Comparison of ENCODE assay signal across 21 mouse cellular contexts in genomic region chr3:148917837-148918236, GRCm38 (mm10).
DNase-seq lines count a peak whose midpoint lies in the region; ATAC-seq and TF ChIP-seq lines count a peak whose summit lies in the region.
"Had no signal": no experiment of that assay in that cellular context is flagged by ENCODE, and none has a peak within 500 bp of the region (broad histone marks: within the 10 kb centered on the region; RNA-seq: fewer than 3 reads in every experiment).

No protein-coding gene starts in this region.

- no peak overlapping the region for H3K9ac ChIP-seq in liver, embryonic 11.5 days (ENCODE audit: low read depth, low read length)
- H3K9ac ChIP-seq: embryonic facial prominence, embryonic 13.5 days; forebrain, embryonic 15.5 days; limb, embryonic 13.5 days; midbrain, embryonic 12.5 days; neural tube, embryonic 13.5 days had no signal

- H3K4me3 ChIP-seq in gastrocnemius, adult 2 months, result no peak overlapping the region
- H3K4me3 ChIP-seq in liver, embryonic 11.5 days (ENCODE audit: low read depth, low read length), result no peak overlapping the region
- H3K4me3 ChIP-seq: embryonic facial prominence, embryonic 13.5 days; forebrain, embryonic 15.5 days; left cerebral cortex, adult 2 months; limb, embryonic 13.5 days; midbrain, embryonic 12.5 days; neural tube, embryonic 13.5 days had no signal

- no peak overlapping the region for H3K4me2 ChIP-seq in liver, embryonic 11.5 days
- H3K4me2 ChIP-seq: embryonic facial prominence, embryonic 13.5 days; forebrain, embryonic 15.5 days; limb, embryonic 13.5 days; midbrain, embryonic 12.5 days; neural tube, embryonic 13.5 days had no signal

- no peak for DNase-seq in gastrocnemius, adult 2 months
- no peak for DNase-seq in gastrocnemius, postnatal 14 days
- DNase-seq in liver, embryonic 11.5 days (ENCODE audit: low spot score), result peak; percentile 26
- DNase-seq in liver (no peak), MN1 (ENCODE audit: low spot score) (no peak)
- DNase-seq in yolk sac, embryonic 10.5 days (ENCODE audit: low spot score), result no peak
- DNase-seq: adrenal gland, postnatal 36 days; cerebellum, adult 9-10 months; heart, postnatal 4 days; kidney, postnatal 4 days; layer of hippocampus, adult 9-11 months; thymus, postnatal 36 days had no signal

- H3K27me3 ChIP-seq in liver, embryonic 11.5 days (replicated peaks; ENCODE audit: control insufficient read depth, insufficient read depth, low read length), result no peaks in the 10 kb centered on the region
- H3K27me3 ChIP-seq: embryonic facial prominence, embryonic 13.5 days; forebrain, embryonic 15.5 days; limb, embryonic 13.5 days; midbrain, embryonic 12.5 days; neural tube, embryonic 13.5 days had no signal

- intact Hi-C loops in gastrocnemius, adult 2 months (cut with DNase I), result no loop called here
- intact Hi-C loops in gastrocnemius, postnatal 14 days (cut with DNase I; ENCODE audit: low total_unique reads), result no loop called here

- H3K27ac ChIP-seq in gastrocnemius, adult 2 months, result peak overlapping the region; percentile 20; the same call in 1 of the 2 replicates
- no peak overlapping the region for H3K27ac ChIP-seq in liver, embryonic 11.5 days (ENCODE audit: low read depth, low read length)
- H3K27ac ChIP-seq: embryonic facial prominence, embryonic 13.5 days; forebrain, embryonic 15.5 days; left cerebral cortex, adult 2 months; limb, embryonic 13.5 days; midbrain, embryonic 12.5 days; neural tube, embryonic 13.5 days had no signal

- no peak for TF ChIP-seq CTCF in gastrocnemius, adult 2 months (IDR thresholded peaks at IDR 0.05)

- H3K4me1 ChIP-seq in liver, embryonic 11.5 days (replicated peaks; ENCODE audit: control insufficient read depth, insufficient read depth, low read length), result 0 out of 2 replicates have a peak, but pooled peaks cover 2% of the 10 kb centered on the region

- WGBS in liver, embryonic 11.5 days, result 65% methylated on average over 7 of the region's 7 CpGs

- ATAC-seq in liver, embryonic 11.5 days (replicated peaks; ENCODE audit: low FRiP score), result no peak
- ATAC-seq in granulocyte monocyte progenitor cell, adult 5-6 weeks (replicated peaks; ENCODE audit: poor library complexity, severe bottlenecking), result peak; percentile 80
- 0 out of 2 replicates have a peak, but pooled peaks have one; percentile 26 for ATAC-seq in neutrophil, adult 5-6 weeks (ENCODE audit: extremely low read depth, insufficient number of reproducible peaks, low FRiP score, poor library complexity, severe bottlenecking)
- ATAC-seq: forebrain, embryonic 15.5 days; hindbrain, embryonic 16.5 days had no signal

- no peaks in the 10 kb centered on the region for H3K9me3 ChIP-seq in liver, embryonic 11.5 days (ENCODE audit: control insufficient read depth, low read length)
- H3K9me3 ChIP-seq: embryonic facial prominence, embryonic 13.5 days; forebrain, embryonic 15.5 days; limb, embryonic 13.5 days; midbrain, embryonic 12.5 days; neural tube, embryonic 13.5 days had no signal

- H3K36me3 ChIP-seq in liver, embryonic 11.5 days (ENCODE audit: control insufficient read depth, insufficient read depth, low read length), result no peaks in the 10 kb centered on the region
- H3K36me3 ChIP-seq: embryonic facial prominence, embryonic 13.5 days; forebrain, embryonic 15.5 days; midbrain, embryonic 12.5 days; neural tube, embryonic 13.5 days had no signal
